Mouse (Mus musculus): Measurements from ENCODE around the gene 1110004F10Rik. TPM values are rescaled to one million over a fixed set of nuclear protein-coding genes. Genes with fewer than 3 reads are reported as not detected.

Gene 1110004F10Rik
- polyA plus RNA-seq, 2 experiments: 187 to 283 TPM

DNA sequence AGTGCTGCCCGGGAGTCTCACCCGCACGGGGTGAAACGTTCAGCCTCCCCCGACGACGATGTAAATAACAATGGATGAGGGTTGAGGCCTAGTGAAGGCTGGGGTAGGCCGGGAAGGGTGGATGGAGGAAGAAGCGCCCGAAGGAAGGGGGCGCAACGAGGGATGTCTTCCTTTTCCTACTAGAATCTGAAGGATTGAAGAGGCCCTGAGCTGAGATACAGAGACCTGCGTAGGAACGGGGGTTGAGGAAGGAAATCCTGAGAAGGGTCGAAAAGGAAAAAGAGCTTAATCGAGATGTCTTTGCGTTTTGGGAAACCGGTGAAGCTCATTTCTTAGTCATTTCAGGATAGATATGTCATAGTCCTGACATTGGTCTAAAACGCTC lies 54.3 kb downstream of the 1110004F10Rik start:
- ATAC-seq (ENCODE audit: low FRiP score, low read depth) (peak; percentile 86), DNase-seq (ENCODE audit: low spot score) (peak; percentile 69)
- Histone ChIP-seq H3K9ac (ENCODE audit: low read depth, low read length, severe bottlenecking) (peak overlapping the region; percentile 73), H3K4me2 (replicated peaks; ENCODE audit: low read depth, low read length, severe bottlenecking) (peak overlapping the region; percentile 87), H3K4me1 (ENCODE audit: control insufficient read depth, insufficient read depth, low read length) (peaks cover 16% of the 10 kb centered on the region), H3K27ac (replicated peaks; ENCODE audit: low read depth, low read length) (peak overlapping the region; percentile 92), H3K36me3 (ENCODE audit: control insufficient read depth, insufficient read depth, low read length) (no peaks in the 10 kb centered on the region), H3K9me3 (ENCODE audit: control insufficient read depth, low read length) (no peaks in the 10 kb centered on the region), H3K4me3 (replicated peaks; ENCODE audit: low read length) (peak overlapping the region; percentile 52), H3K27me3 (ENCODE audit: control insufficient read depth, insufficient read depth, low read length) (no peaks in the 10 kb centered on the region)
- no peak; the same call in 1 of the 2 replicates for TF ChIP-seq POLR2A (IDR thresholded peaks at IDR 0.05; ENCODE audit: borderline replicate concordance, extremely low read depth, insufficient read depth, insufficient read length)
- under 1% methylated on average over 19 of the region's 19 CpGs for WGBS

DNA sequence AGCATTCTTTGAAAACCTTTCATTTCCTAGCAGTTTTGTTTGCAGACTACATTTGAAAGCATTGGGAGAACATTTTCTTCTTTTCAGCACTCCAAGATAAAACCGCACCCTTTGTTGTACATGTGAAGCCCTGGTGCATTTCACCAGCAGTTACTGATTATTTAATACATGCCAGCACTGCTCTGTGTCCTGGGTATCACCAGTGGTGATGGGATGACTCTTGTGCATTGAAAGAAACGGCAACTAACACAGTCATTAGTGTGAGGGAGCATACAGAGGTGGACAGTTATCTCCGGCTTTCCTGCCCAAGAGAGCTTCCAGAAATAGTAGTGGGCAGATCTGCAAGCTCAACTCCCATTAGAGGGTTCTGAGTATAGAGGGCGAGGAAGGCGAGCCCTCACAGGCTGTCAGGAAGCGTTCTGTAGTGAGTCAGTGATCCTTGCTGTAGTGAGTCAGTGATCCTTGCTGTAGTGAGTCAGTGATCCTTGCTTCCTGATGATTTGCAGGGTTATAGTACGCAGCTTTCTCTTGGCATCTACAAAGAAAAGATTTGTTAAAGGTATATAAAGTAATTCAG lies 60.8 kb downstream of the 1110004F10Rik start:
- DNase-seq (ENCODE audit: low spot score) (no peak), ATAC-seq (ENCODE audit: low FRiP score, low read depth) (no peak)
- H3K27ac ChIP-seq (replicated peaks; ENCODE audit: low read depth, low read length): 0 out of 2 replicates have a peak overlapping the region, but pooled peaks have one; percentile 2
- no peak overlapping the region for H3K4me2 ChIP-seq (replicated peaks; ENCODE audit: low read depth, low read length, severe bottlenecking)
- no peak for TF ChIP-seq POLR2A (IDR thresholded peaks at IDR 0.05; ENCODE audit: borderline replicate concordance, extremely low read depth, insufficient read depth, insufficient read length)
- H3K36me3 ChIP-seq (ENCODE audit: control insufficient read depth, insufficient read depth, low read length): peaks cover 32% of the 10 kb centered on the region
- H3K4me3 ChIP-seq (replicated peaks; ENCODE audit: low read length): no peak overlapping the region
- 94% methylated on average over 7 of the region's 7 CpGs for WGBS
- no peaks in the 10 kb centered on the region for H3K27me3 ChIP-seq (ENCODE audit: control insufficient read depth, insufficient read depth, low read length)
- H3K4me1 ChIP-seq (ENCODE audit: control insufficient read depth, insufficient read depth, low read length): peaks cover 8% of the 10 kb centered on the region
- H3K9me3 ChIP-seq (ENCODE audit: control insufficient read depth, low read length): no peaks in the 10 kb centered on the region
- H3K9ac ChIP-seq (ENCODE audit: low read depth, low read length, severe bottlenecking): no peak overlapping the region

DNA sequence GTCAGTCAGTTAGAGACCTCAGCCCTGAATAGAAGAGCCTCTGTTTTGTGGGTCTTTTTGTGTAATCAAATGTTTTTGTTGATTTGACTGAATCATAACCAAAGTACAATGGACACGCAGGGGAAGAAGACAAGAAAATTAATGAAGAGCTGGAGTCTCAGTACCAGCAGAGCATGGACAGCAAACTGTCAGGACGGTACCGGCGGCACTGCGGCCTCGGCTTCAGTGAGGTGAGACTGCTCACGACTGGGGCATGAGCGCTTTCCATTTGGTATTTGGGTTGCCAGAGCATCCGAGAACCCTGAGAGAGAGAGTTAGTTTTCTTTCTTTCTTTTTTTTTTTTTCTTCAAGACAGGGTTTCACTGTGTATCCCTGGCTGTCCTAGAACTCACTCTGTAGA lies 63.9 kb downstream of the 1110004F10Rik start:
- Histone ChIP-seq H3K4me1 (ENCODE audit: control insufficient read depth, insufficient read depth, low read length) (no peaks in the 10 kb centered on the region), H3K27ac (replicated peaks; ENCODE audit: low read depth, low read length) (no peak overlapping the region), H3K9ac (ENCODE audit: low read depth, low read length, severe bottlenecking) (no peak overlapping the region), H3K27me3 (ENCODE audit: control insufficient read depth, insufficient read depth, low read length) (no peaks in the 10 kb centered on the region), H3K9me3 (ENCODE audit: control insufficient read depth, low read length) (no peaks in the 10 kb centered on the region), H3K36me3 (ENCODE audit: control insufficient read depth, insufficient read depth, low read length) (peaks cover 49% of the 10 kb centered on the region), H3K4me2 (replicated peaks; ENCODE audit: low read depth, low read length, severe bottlenecking) (no peak overlapping the region), H3K4me3 (replicated peaks; ENCODE audit: low read length) (no peak overlapping the region)
- no peak for DNase-seq (ENCODE audit: low spot score)
- TF ChIP-seq POLR2A (IDR thresholded peaks at IDR 0.05; ENCODE audit: borderline replicate concordance, extremely low read depth, insufficient read depth, insufficient read length): no peak
- no peak for ATAC-seq (ENCODE audit: low FRiP score, low read depth)
- 98% methylated on average over 9 of the region's 9 CpGs for WGBS

GRCm38 (mm10) chr7:116110661-116111060 lies 71.5 kb downstream of the 1110004F10Rik start:
- Histone ChIP-seq H3K36me3 (ENCODE audit: control insufficient read depth, insufficient read depth, low read length) (peaks cover 10% of the 10 kb centered on the region), H3K9ac (ENCODE audit: low read depth, low read length, severe bottlenecking) (no peak overlapping the region), H3K9me3 (ENCODE audit: control insufficient read depth, low read length) (no peaks in the 10 kb centered on the region), H3K4me3 (replicated peaks; ENCODE audit: low read length) (no peak overlapping the region), H3K4me1 (ENCODE audit: control insufficient read depth, insufficient read depth, low read length) (no peaks in the 10 kb centered on the region), H3K27me3 (ENCODE audit: control insufficient read depth, insufficient read depth, low read length) (no peaks in the 10 kb centered on the region), H3K4me2 (replicated peaks; ENCODE audit: low read depth, low read length, severe bottlenecking) (no peak overlapping the region), H3K27ac (replicated peaks; ENCODE audit: low read depth, low read length) (no peak overlapping the region)
- no peak for TF ChIP-seq POLR2A (IDR thresholded peaks at IDR 0.05; ENCODE audit: borderline replicate concordance, extremely low read depth, insufficient read depth, insufficient read length)
- 72% methylated on average over 3 of the region's 3 CpGs for WGBS
- ATAC-seq (ENCODE audit: low FRiP score, low read depth) (no peak), DNase-seq (ENCODE audit: low spot score) (no peak)

GRCm38 (mm10) chr7:116111546-116111945 lies 72.3 kb downstream of the 1110004F10Rik start:
- no peak for TF ChIP-seq POLR2A (IDR thresholded peaks at IDR 0.05; ENCODE audit: borderline replicate concordance, extremely low read depth, insufficient read depth, insufficient read length)
- H3K4me1 ChIP-seq (ENCODE audit: control insufficient read depth, insufficient read depth, low read length): no peaks in the 10 kb centered on the region
- WGBS: 81% methylated on average over 6 of the region's 6 CpGs
- ATAC-seq (ENCODE audit: low FRiP score, low read depth) (no peak), DNase-seq (ENCODE audit: low spot score) (no peak)
- no peaks in the 10 kb centered on the region for H3K9me3 ChIP-seq (ENCODE audit: control insufficient read depth, low read length)
- H3K36me3 ChIP-seq (ENCODE audit: control insufficient read depth, insufficient read depth, low read length): peaks cover 1% of the 10 kb centered on the region; the same call in 1 of the 2 replicates
- no peak overlapping the region for H3K4me2 ChIP-seq (replicated peaks; ENCODE audit: low read depth, low read length, severe bottlenecking)
- no peak overlapping the region for H3K4me3 ChIP-seq (replicated peaks; ENCODE audit: low read length)
- no peaks in the 10 kb centered on the region for H3K27me3 ChIP-seq (ENCODE audit: control insufficient read depth, insufficient read depth, low read length)
- no peak overlapping the region for H3K27ac ChIP-seq (replicated peaks; ENCODE audit: low read depth, low read length)
- no peak overlapping the region for H3K9ac ChIP-seq (ENCODE audit: low read depth, low read length, severe bottlenecking)

Data from limb, embryonic 14.5 days (tissue).